ENCODE assay signal across 34 mouse cellular contexts in the genomic region with DNA sequence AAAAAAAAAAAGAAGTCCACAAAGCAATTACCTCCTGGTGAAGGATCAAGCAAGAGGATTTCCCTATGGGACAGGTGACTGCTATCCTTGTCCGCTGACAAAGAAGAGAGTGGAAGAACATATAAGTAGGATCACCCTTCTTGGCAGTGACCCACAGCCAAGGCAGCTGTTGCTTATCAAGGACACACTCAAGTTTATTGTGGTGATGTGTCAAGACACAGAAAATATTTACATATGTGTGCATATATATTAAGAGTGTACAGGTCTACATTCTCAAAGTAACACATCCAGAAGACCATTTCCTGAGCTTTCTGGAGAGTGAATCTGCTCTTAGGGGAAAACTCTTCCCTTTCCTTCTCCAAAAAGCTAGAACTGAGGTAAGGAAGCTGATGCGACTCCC. TPM values are rescaled to one million over a fixed set of nuclear protein-coding genes. Genes with fewer than 3 reads are reported as not detected.
"Had no signal": no experiment of that assay in that cellular context is flagged by ENCODE, and none has a peak within 500 bp of the region (broad histone marks: within the 10 kb centered on the region; RNA-seq: fewer than 3 reads in every experiment).

TSS of gene Retnlb (plus strand) at position 162 of the 400 bp plus-strand sequence.

- H3K9me3 ChIP-seq: embryonic facial prominence, embryonic 10.5 days; embryonic facial prominence, embryonic 12.5 days; embryonic facial prominence, embryonic 13.5 days; embryonic facial prominence, embryonic 15.5 days; forebrain, embryonic 10.5 days; forebrain, embryonic 12.5 days; forebrain, embryonic 13.5 days; forebrain, embryonic 15.5 days had no signal

- ATAC-seq: forebrain, embryonic 13.5 days; forebrain, embryonic 14.5 days; forebrain, embryonic 15.5 days; forebrain, embryonic 16.5 days; forebrain, postnatal 0 days had no signal

- H3K27me3 ChIP-seq: embryonic facial prominence, embryonic 12.5 days; embryonic facial prominence, embryonic 13.5 days; embryonic facial prominence, embryonic 15.5 days; forebrain, embryonic 12.5 days; forebrain, embryonic 13.5 days; forebrain, embryonic 15.5 days had no signal

- H3K27ac ChIP-seq: embryonic facial prominence, embryonic 10.5 days; embryonic facial prominence, embryonic 12.5 days; embryonic facial prominence, embryonic 13.5 days; embryonic facial prominence, embryonic 15.5 days; forebrain, embryonic 10.5 days; forebrain, embryonic 12.5 days; forebrain, embryonic 13.5 days; forebrain, embryonic 15.5 days; gastrocnemius, adult 2 months had no signal

- DNase-seq: cerebellum, adult 2 months; cerebellum, adult 8-10 months; cerebellum, adult 9-10 months; cerebellum, adult 9-11 months; cerebellum, postnatal 10 days; cerebellum, postnatal 14 days; cerebellum, postnatal 25 days; cerebellum, postnatal 36 days; embryo, embryonic 11 days; forebrain, postnatal 0 days; gastrocnemius, adult 2 months; gastrocnemius, postnatal 10 days; gastrocnemius, postnatal 14 days; gastrocnemius, postnatal 25 days; gastrocnemius, postnatal 36 days; heart, adult 11 months; heart, adult 18-20 months had no signal

- H3K4me2 ChIP-seq: embryonic facial prominence, embryonic 12.5 days; embryonic facial prominence, embryonic 13.5 days; embryonic facial prominence, embryonic 15.5 days; forebrain, embryonic 12.5 days; forebrain, embryonic 13.5 days; forebrain, embryonic 15.5 days had no signal

- H3K4me1 ChIP-seq: embryonic facial prominence, embryonic 10.5 days; embryonic facial prominence, embryonic 12.5 days; embryonic facial prominence, embryonic 13.5 days; embryonic facial prominence, embryonic 15.5 days; forebrain, embryonic 10.5 days; forebrain, embryonic 12.5 days; forebrain, embryonic 13.5 days; forebrain, embryonic 15.5 days had no signal

- H3K4me3 ChIP-seq: embryonic facial prominence, embryonic 10.5 days; embryonic facial prominence, embryonic 12.5 days; embryonic facial prominence, embryonic 13.5 days; embryonic facial prominence, embryonic 15.5 days; erythroblast, embryonic 14.5 days; forebrain, embryonic 10.5 days; forebrain, embryonic 12.5 days; forebrain, embryonic 13.5 days; forebrain, embryonic 15.5 days; gastrocnemius, adult 2 months had no signal

- H3K9ac ChIP-seq: embryonic facial prominence, embryonic 12.5 days; embryonic facial prominence, embryonic 13.5 days; embryonic facial prominence, embryonic 15.5 days; forebrain, embryonic 12.5 days; forebrain, embryonic 13.5 days; forebrain, embryonic 15.5 days; forebrain, postnatal 0 days had no signal

- H3K36me3 ChIP-seq: embryonic facial prominence, embryonic 10.5 days; embryonic facial prominence, embryonic 12.5 days; embryonic facial prominence, embryonic 13.5 days; embryonic facial prominence, embryonic 15.5 days; forebrain, embryonic 10.5 days; forebrain, embryonic 12.5 days; forebrain, embryonic 15.5 days had no signal

RNA-seq across cellular contexts. Expression of gene Retnlb, which starts in this region (rescaled TPM):
- polyA plus RNA-seq: cerebellum, adult 2 months; cortical plate, adult 2 months; embryonic facial prominence, embryonic 10.5 days; embryonic facial prominence, embryonic 11.5 days; embryonic facial prominence, embryonic 12.5 days; embryonic facial prominence, embryonic 13.5 days; embryonic facial prominence, embryonic 14.5 days; embryonic facial prominence, embryonic 15.5 days; erythroblast, embryonic 14.5 days; forebrain, embryonic 10.5 days; forebrain, embryonic 11.5 days; forebrain, embryonic 12.5 days; forebrain, embryonic 13.5 days; forebrain, embryonic 14.5 days; forebrain, embryonic 15.5 days; forebrain, embryonic 16.5 days; forebrain, postnatal 0 days; frontal cortex, adult 2 months; gonadal fat pad, adult 2 months had no signal
